Mouse (Mus musculus) stomach, embryonic 14.5 days (tissue): ENCODE results near the gene Ifnar1. TPM values are rescaled to one million over a fixed set of nuclear protein-coding genes. Genes with fewer than 3 reads are reported as not detected.

Experiments used
- ATAC-seq: fragments of 200-750 bp; cut with Nextera tagmentation; 2 replicates; pipeline ENCODE4 v1.8.0; 2017; ENCODE audit warnings: low read depth, moderate TSS enrichment; ENCODE audit not compliant: insufficient number of reproducible peaks, insufficient read depth, low FRiP score
- H3K27ac ChIP-seq: fragments of 300-500 bp; sonication (generic); 2 replicates; pipeline ENCODE4 v1.5.1; 2014; ENCODE audit warnings: mild to moderate bottlenecking, low read length, moderate library complexity, mixed read lengths
- H3K27me3 ChIP-seq: fragments of 300-500 bp; sonication (generic); 2 replicates; pipeline ENCODE4 v1.6.1; 2014; ENCODE audit warnings: low read length, control low read depth, mixed read lengths; ENCODE audit not compliant: control insufficient read depth, insufficient read depth
- H3K36me3 ChIP-seq: fragments of 300-500 bp; sonication (generic); 2 replicates; pipeline ENCODE4 v1.6.1; 2014; ENCODE audit warnings: mild to moderate bottlenecking, control low read depth, low read length, moderate library complexity, mixed read lengths; ENCODE audit not compliant: control insufficient read depth, insufficient read depth
- H3K4me1 ChIP-seq: fragments of 300-500 bp; sonication (generic); 2 replicates; pipeline ENCODE4 v1.6.1; 2014; ENCODE audit warnings: low read length, control low read depth, mixed read lengths; ENCODE audit not compliant: control insufficient read depth, insufficient read depth
- H3K4me2 ChIP-seq: fragments of 300-500 bp; sonication (generic); replicated peaks from 2 replicates; pipeline ENCODE4 v1.6.1; 2014; ENCODE audit warnings: low read depth, low read length, control low read depth
- H3K4me3 ChIP-seq: fragments of 300-500 bp; sonication (generic); 2 replicates; pipeline ENCODE4 v1.5.1; 2014; ENCODE audit warnings: low read depth, low read length, control low read depth
- H3K9ac ChIP-seq: fragments of 300-500 bp; sonication (generic); replicated peaks from 2 replicates; pipeline ENCODE4 v1.6.1; 2014; ENCODE audit warnings: low read depth, mild to moderate bottlenecking, control low read depth, low read length, moderate library complexity, mixed read lengths
- H3K9me3 ChIP-seq: fragments of 300-500 bp; sonication (generic); 2 replicates; pipeline ENCODE4 v1.6.1; 2016; ENCODE audit warnings: low read depth, low read length, control low read depth; ENCODE audit not compliant: control insufficient read depth
- WGBS: fragments of 180-500 bp; shearing (Covaris S2); extraction: QIAGEN DNeasy Blood & Tissue Kit; methylation state at CpG from one replicate; pipeline ENCODE4 v1.1.7; 2014; 5-methylcytosine and 5-hydroxymethylcytosine counted together
- polyA plus RNA-seq: library from polyadenylated mRNA; unstranded; fragments of >200 nt; fragmentation: Nextera tagmentation; extraction: Ambion mirVana; gene quantifications from 2 replicates; pipeline ENCODE4 v1.2.1, GENCODE M21; 2014

Gene Ifnar1
- polyA plus RNA-seq, 1 experiment from 2014 or later = 63.9 TPM

GRCm38 (mm10) chr16:91543619-91544018, 58.6 kb downstream of the Ifnar1 start:
- Histone ChIP-seq H3K4me2 (no peak overlapping the region), H3K4me3 (no peak overlapping the region), H3K27me3 (no peaks in the 10 kb centered on the region), H3K9ac (no peak overlapping the region), H3K27ac (no peak overlapping the region), H3K4me1 (peaks cover 8% of the 10 kb centered on the region; the same call in 1 of the 2 replicates), H3K9me3 (no peaks in the 10 kb centered on the region), H3K36me3 (no peaks in the 10 kb centered on the region)
- no peak for ATAC-seq
- 89% methylated on average over 1 of the region's 1 CpGs for WGBS

- H3K4me2 ChIP-seq = no peak overlapping the region
- H3K27ac ChIP-seq = no peak overlapping the region
These were observed 60.7 kb downstream of the Ifnar1 start for GRCm38 (mm10) chr16:91545597-91546281.

GRCm38 (mm10) chr16:91546391-91546835, 61.4 kb downstream of the Ifnar1 start:
- Histone ChIP-seq H3K27me3 (no peaks in the 10 kb centered on the region), H3K4me1 (peaks cover 17% of the 10 kb centered on the region; the same call in 1 of the 2 replicates), H3K4me2 (peak overlapping the region; percentile 66), H3K36me3 (no peaks in the 10 kb centered on the region), H3K9ac (peak overlapping the region; percentile 91; the same call in 1 of the 2 replicates), H3K4me3 (peak overlapping the region; percentile 95), H3K27ac (no peak overlapping the region), H3K9me3 (no peaks in the 10 kb centered on the region)
- ATAC-seq = peak; percentile 29; the same call in 1 of the 2 replicates
- WGBS = 13% methylated on average over 14 of the region's 14 CpGs

More at GRCm38 (mm10) chr16:91545597-91546281, 60.7 kb downstream of the Ifnar1 start:
- Histone ChIP-seq H3K9me3 (no peaks in the 10 kb centered on the region), H3K9ac (no peak overlapping the region), H3K4me1 (peaks cover 17% of the 10 kb centered on the region; the same call in 1 of the 2 replicates), H3K36me3 (no peaks in the 10 kb centered on the region), H3K27me3 (no peaks in the 10 kb centered on the region), H3K4me3 (no peak overlapping the region)
- no peak for ATAC-seq
- WGBS = 61% methylated on average over 10 of the region's 10 CpGs

GRCm38 (mm10) chr16:91546836-91547741, 62.1 kb downstream of the Ifnar1 start, which contains the start of gene Ifngr2:
TSS of gene Ifngr2 (plus strand) at chr16:91547072.
- Histone ChIP-seq H3K4me2 (peak within 1 kb of the TSS; percentile 66), H3K9ac (peak within 1 kb of the TSS; percentile 91), H3K9me3 (no peaks in the 10 kb centered on the region), H3K4me3 (peak within 1 kb of the TSS; percentile 95), H3K27ac (peak within 1 kb of the TSS; percentile 18; the same call in 1 of the 2 replicates), H3K36me3 (no peaks in the 10 kb centered on the region), H3K27me3 (no peaks in the 10 kb centered on the region), H3K4me1 (peaks cover 17% of the 10 kb centered on the region; the same call in 1 of the 2 replicates)
- WGBS = under 1% methylated on average over 63 of the region's 74 CpGs
- peak; percentile 86 for ATAC-seq

- ATAC-seq = no peak
- no peaks in the 10 kb centered on the region for H3K27me3 ChIP-seq
- no peaks in the 10 kb centered on the region for H3K36me3 ChIP-seq
- H3K4me3 ChIP-seq = peak overlapping the region; percentile 95
- H3K27ac ChIP-seq = no peak overlapping the region
- peaks cover 17% of the 10 kb centered on the region; the same call in 1 of the 2 replicates for H3K4me1 ChIP-seq
- H3K4me2 ChIP-seq = peak overlapping the region; percentile 66
- H3K9me3 ChIP-seq = no peaks in the 10 kb centered on the region
- 54% methylated on average over 5 of the region's 5 CpGs for WGBS
- no peak overlapping the region for H3K9ac ChIP-seq
These were observed 62.9 kb downstream of the Ifnar1 start for GRCm38 (mm10) chr16:91547974-91548373.

- H3K9ac ChIP-seq = no peak overlapping the region
- H3K4me1 ChIP-seq = peaks cover 21% of the 10 kb centered on the region
- H3K27ac ChIP-seq = no peak overlapping the region
- H3K36me3 ChIP-seq = no peaks in the 10 kb centered on the region
- H3K27me3 ChIP-seq = no peaks in the 10 kb centered on the region
- peak overlapping the region; percentile 66 for H3K4me2 ChIP-seq
- no peak for ATAC-seq
- no peak overlapping the region; the same call in 1 of the 2 replicates for H3K4me3 ChIP-seq
- WGBS = 47% methylated on average over 5 of the region's 5 CpGs
- H3K9me3 ChIP-seq = no peaks in the 10 kb centered on the region
These were observed 63.5 kb downstream of the Ifnar1 start for GRCm38 (mm10) chr16:91548586-91548985.

- H3K27ac ChIP-seq = no peak overlapping the region
- no peak overlapping the region; the same call in 1 of the 2 replicates for H3K4me3 ChIP-seq
- H3K9ac ChIP-seq = no peak overlapping the region
- peak overlapping the region; percentile 66 for H3K4me2 ChIP-seq
- peaks cover 26% of the 10 kb centered on the region for H3K4me1 ChIP-seq
- no peak for ATAC-seq
- H3K9me3 ChIP-seq = no peaks in the 10 kb centered on the region
- no peaks in the 10 kb centered on the region for H3K36me3 ChIP-seq
- 79% methylated on average over 2 of the region's 2 CpGs for WGBS
- no peaks in the 10 kb centered on the region for H3K27me3 ChIP-seq
These were observed 64.0 kb downstream of the Ifnar1 start for GRCm38 (mm10) chr16:91548996-91549395.

- ATAC-seq = no peak
- Histone ChIP-seq H3K27me3 (no peaks in the 10 kb centered on the region), H3K4me1 (peaks cover 27% of the 10 kb centered on the region), H3K4me2 (no peak overlapping the region), H3K4me3 (no peak overlapping the region), H3K27ac (no peak overlapping the region; the same call in 1 of the 2 replicates), H3K9me3 (no peaks in the 10 kb centered on the region), H3K9ac (no peak overlapping the region), H3K36me3 (no peaks in the 10 kb centered on the region)
- 62% methylated on average over 5 of the region's 5 CpGs for WGBS
These were observed 64.6 kb downstream of the Ifnar1 start for GRCm38 (mm10) chr16:91549616-91550015.
